Mouse (Mus musculus) MN1 (cell line): ENCODE results near the gene Cdk15.

Source experiments
- DNase-seq: peaks from one replicate; pipeline ENCODE4 v3.0.0-alpha.2; 2016; ENCODE audit warnings: low spot score

Gene Cdk15

GRCm38 (mm10) chr1:59272189-59272588 is 15.5 kb downstream of the Cdk15 start:
- DNase-seq = no peak

- DNase-seq = no peak
These were observed 29.2 kb downstream of the Cdk15 start for GRCm38 (mm10) chr1:59285880-59286279.

- no peak for DNase-seq
These were observed 29.7 kb downstream of the Cdk15 start for GRCm38 (mm10) chr1:59286316-59286850.

- no peak for DNase-seq
These were observed 31.0 kb downstream of the Cdk15 start for GRCm38 (mm10) chr1:59287733-59288132.

- DNase-seq = no peak
These were observed 34.9 kb downstream of the Cdk15 start for GRCm38 (mm10) chr1:59291652-59292051.

- no peak for DNase-seq
These were observed 39.1 kb downstream of the Cdk15 start for GRCm38 (mm10) chr1:59295769-59296168.

GRCm38 (mm10) chr1:59297167-59297566 is 40.5 kb downstream of the Cdk15 start:
- no peak for DNase-seq

- DNase-seq = no peak
These were observed 41.9 kb downstream of the Cdk15 start for GRCm38 (mm10) chr1:59298491-59299090.

- DNase-seq = no peak
These were observed 50.6 kb downstream of the Cdk15 start for GRCm38 (mm10) chr1:59307310-59307709.

- no peak for DNase-seq
These were observed 54.7 kb downstream of the Cdk15 start for GRCm38 (mm10) chr1:59311292-59311885.

GRCm38 (mm10) chr1:59312187-59313153 is 55.8 kb downstream of the Cdk15 start:
- DNase-seq = no peak

GRCm38 (mm10) chr1:59313154-59313940 is 56.6 kb downstream of the Cdk15 start:
- DNase-seq = no peak

GRCm38 (mm10) chr1:59315057-59315807 is 58.5 kb downstream of the Cdk15 start:
- DNase-seq = peak; percentile 40

- DNase-seq = peak; percentile 30
These were observed 59.3 kb downstream of the Cdk15 start for GRCm38 (mm10) chr1:59316031-59316385.

- DNase-seq = peak; percentile 85
These were observed 59.8 kb downstream of the Cdk15 start for GRCm38 (mm10) chr1:59316386-59317051.

GRCm38 (mm10) chr1:59317397-59317796 is 60.7 kb downstream of the Cdk15 start:
- DNase-seq = no peak

GRCm38 (mm10) chr1:59318878-59319277 is 62.2 kb downstream of the Cdk15 start:
- DNase-seq = no peak

- DNase-seq = no peak
These were observed 64.6 kb downstream of the Cdk15 start for GRCm38 (mm10) chr1:59321076-59321879.
